Mouse (Mus musculus) C2C12 (cell line): ENCODE measurements at regions not wholly inside any gene's neighbourhood (a gene's known extent, or its start where the extent isn't known, plus 50 kb on each side); places are given as distances from the start of the nearest gene placed in this dataset.

ENCODE experiments used
- CEBPB ChIP-seq: IDR thresholded peaks from one replicate; pipeline ENCODE4 v1.6.1; 2011; ENCODE audit warnings: low read depth, mild to moderate bottlenecking, control low read depth, moderate library complexity
- CTCF ChIP-seq: IDR thresholded peaks from one replicate; pipeline ENCODE4 v1.5.1; 2011; ENCODE audit not compliant: control insufficient read depth, insufficient read depth, insufficient read length
- MYOD1 ChIP-seq: IDR thresholded peaks from one replicate; pipeline ENCODE4 v1.6.1; 2011; ENCODE audit warnings: low read depth; ENCODE audit not compliant: control insufficient read depth, insufficient read length
- MYOG ChIP-seq: IDR thresholded peaks from one replicate; pipeline ENCODE4 v1.6.1; 2011; ENCODE audit not compliant: control insufficient read depth, insufficient read length; ENCODE audit errors: extremely low read depth

DNA sequence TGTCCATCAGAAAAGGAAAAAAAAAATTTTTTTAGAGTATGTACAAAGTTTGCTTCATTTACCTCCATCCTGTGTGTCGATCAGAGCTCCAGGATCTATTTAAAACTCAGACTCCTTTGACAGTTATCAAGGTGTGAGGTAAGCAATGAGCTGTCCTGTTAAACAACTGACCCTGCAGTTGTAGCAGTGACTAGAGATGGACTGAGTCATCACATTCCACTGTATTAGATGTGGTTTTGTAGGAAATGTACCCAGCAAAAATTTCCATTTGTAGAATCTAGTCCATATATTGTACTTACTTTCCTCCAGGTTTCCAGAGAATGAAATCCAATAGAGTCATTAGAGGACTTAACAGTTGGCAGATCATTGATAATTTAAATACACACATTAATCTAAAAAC is 1459.3 kb downstream of the Slc22a22 start:
- TF ChIP-seq CEBPB, result no peak
- TF ChIP-seq MYOG, result no peak
- TF ChIP-seq CTCF, result no peak
- TF ChIP-seq MYOD1, result peak; percentile 53
